Mouse (Mus musculus) adrenal gland, postnatal 36 days (tissue): ENCODE data around the gene Pard6b. TPM values are rescaled to one million over a fixed set of nuclear protein-coding genes. Genes with fewer than 3 reads are reported as not detected.

Experiments used
- DNase-seq, 2 experiments: peaks; one replicate each; pipeline ENCODE4 v3.0.0; 2021; ENCODE audit warnings: mixed read lengths in 1 of 2
- total RNA-seq, 2 experiments: library from RNA; stranded (reverse); gene quantifications; 2 replicates each; pipeline ENCODE4 v1.2.3; 2021

The Pard6b gene
- total RNA-seq, 2 experiments from 2014 or later: 0.99 to 1.3 TPM

DNA sequence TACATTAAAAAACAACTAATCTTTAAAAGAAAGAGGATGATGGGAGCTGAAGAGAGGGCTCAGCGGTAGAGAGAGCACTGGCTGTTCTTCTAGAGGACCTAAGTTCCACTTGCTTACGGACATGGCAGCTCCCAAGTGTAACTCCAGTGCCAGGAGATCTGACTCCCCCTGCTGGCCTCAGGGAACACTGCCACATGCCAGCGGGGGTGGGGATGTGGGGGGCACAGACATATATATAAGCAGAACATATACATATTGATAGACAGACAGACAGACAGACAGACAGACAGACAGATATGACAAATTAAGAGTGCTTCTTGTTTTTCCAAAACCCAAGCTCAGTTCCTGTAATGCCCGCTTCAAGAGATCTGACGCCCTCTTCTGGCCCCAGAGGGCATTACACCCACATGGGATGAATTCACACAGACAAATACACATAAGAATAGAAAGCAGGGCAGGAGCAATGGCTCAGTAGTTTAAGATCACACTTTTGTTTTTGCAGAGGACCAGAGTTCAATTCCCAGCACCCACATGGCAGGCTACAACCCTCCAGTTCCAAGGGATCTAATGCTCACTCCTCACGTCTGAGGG, 21.5 kb upstream of the Pard6b start:
- no peak for DNase-seq

DNA sequence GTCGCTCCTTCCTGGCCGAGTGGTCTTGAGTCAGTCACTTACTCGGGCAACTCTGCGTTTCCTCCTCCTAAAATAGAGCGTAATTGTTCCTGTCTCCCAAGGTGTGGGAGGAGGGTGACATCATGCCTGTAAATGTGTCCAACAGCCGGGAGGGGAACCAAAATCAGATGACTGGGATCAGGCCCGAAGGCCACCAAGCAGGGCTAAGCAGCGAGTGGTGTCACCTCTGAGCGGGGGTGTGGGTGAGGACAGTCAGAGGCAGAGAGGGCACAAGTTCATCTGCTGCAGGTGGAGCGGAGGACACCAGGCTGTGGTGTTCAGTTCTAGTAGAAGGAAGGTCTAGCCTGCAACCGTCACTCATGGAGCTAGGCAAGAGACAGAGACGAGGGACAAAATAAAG, 17.1 kb upstream of the Pard6b start:
- DNase-seq: no peak

DNA sequence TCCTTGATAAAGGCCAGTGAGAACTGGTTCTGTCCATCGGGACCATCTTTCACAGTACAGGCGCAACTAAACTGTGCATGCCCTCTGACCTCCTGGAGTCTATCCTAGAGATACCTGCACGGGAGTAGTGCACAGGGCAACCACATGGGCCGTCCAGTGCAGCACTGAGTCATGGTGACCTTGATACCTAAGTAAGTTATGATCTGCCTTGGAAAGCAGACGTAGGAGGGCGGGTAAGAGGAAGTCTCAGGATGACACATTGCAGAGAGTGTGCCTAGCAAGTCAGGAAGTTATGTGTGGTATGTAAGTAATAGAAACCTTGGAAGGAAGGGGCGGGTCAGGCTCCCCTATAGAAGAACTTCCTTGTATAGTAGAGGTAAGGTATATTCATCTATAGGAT, 15.3 kb upstream of the Pard6b start:
- peak; percentile 59 to 64 for DNase-seq

GRCm38 (mm10) chr2:168066783-168067182, 14.0 kb upstream of the Pard6b start:
- no peak for DNase-seq

DNA sequence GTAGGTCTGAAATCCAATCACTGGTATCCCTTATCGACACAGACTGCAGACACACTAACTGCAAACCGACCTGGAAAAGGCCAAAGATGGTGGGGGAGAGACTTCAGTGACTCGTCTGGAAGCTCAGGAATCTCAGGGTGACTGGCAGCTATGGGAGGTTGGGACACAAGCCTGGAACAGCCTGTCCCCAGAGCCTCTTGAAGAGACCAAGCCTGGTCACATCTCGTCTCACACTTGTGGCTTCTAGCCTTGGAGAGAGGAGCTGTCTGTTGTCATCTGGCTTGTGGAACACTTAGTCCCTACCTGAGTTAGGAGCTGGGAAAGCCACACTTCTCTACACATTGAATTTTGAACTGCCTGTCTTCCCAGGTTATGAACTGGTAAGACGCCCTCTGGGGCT, 10.4 kb upstream of the Pard6b start:
- DNase-seq: no peak

DNA sequence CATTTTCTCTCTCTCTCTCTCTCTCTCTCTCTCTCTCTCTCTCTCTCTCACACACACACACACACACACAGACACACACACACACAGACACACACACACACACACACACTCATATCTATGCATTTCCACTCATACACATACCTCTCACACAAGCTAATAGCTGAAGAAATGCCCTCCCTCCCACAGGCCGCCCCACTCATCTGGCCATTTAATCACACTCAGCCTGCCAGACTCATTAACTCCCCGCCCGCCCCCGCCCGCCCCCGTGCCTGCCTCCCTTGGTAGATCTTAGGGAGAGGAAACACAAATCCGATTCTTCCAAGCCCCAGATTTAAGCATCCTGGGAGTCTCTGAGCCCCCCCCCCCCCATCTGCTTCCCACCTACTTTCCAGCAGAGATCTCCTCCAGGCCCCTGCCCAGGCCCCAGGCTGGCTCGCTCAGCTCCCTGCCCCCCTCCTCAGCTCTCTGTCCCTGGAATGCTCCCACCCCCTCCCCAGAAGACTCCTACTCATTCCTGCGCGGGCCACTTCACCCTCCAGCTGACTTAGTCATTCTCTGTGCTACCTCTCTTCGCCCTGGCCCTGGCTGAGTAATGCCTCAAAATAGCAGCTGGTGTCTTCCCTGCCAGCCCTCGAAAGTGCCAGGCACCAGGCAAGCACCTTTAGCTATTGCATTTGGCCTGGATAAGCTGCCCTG, 8.2 kb upstream of the Pard6b start:
- DNase-seq: peak; percentile 41 to 48

DNA sequence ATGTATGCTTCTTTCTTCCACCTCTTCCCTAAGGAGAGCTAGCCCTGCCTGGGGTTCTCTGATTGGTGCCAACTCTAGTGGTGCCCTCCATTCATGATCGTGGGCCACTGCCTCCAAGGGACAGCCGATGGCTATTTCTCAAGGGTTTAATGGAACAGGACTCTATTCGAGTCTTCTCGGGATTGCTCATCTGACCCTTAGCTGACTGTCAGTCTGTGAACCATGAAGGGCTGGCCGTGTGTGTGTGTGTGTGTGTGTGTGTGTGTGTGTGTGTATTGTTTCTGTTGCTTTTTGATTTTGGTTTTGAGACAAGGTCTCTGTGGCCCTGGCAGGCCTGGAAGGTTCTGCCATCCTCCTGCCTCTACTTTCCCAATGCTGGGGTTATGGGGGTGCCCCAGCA, 7.1 kb upstream of the Pard6b start:
- DNase-seq: no peak

GRCm38 (mm10) chr2:168074457-168074856, 6.3 kb upstream of the Pard6b start:
- DNase-seq: no peak

- no peak for DNase-seq
Measured at GRCm38 (mm10) chr2:168076840-168077576, 3.8 kb upstream of the Pard6b start.

DNA sequence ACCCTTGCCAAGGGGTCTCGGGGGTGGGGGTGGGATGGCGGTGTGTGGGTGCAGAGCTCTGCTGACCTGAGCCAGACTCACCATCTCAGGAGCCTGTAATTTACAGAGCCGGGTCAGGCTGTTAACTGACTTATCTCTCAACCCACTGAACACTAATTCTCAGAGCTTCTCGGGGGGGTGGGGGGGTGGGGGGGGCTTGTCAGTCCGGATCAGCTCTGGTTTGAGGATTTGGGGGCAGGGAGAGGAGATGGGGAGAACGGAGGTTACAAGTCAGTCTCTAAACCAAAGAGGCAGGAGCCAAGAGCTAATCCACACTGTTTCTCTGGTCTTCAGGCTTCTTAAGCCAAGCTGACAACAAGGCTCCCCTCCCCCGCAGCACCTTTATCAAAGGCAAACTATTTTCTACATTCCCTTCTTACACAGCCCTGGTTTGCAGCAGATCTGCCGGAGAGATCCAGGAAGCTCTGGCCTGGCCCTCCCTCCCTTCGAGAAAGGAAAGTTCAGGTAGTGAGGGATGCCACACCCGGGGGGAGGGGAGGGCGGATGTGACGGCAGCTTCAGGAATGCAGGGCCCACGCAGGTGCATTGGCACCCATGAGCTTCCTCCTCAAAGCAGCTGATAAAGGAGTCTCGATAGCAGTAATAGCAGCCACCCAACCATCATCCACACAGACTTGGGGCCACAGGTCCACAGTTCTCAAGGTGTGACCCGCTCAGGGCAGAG, 2.5 kb upstream of the Pard6b start:
- no peak for DNase-seq

DNA sequence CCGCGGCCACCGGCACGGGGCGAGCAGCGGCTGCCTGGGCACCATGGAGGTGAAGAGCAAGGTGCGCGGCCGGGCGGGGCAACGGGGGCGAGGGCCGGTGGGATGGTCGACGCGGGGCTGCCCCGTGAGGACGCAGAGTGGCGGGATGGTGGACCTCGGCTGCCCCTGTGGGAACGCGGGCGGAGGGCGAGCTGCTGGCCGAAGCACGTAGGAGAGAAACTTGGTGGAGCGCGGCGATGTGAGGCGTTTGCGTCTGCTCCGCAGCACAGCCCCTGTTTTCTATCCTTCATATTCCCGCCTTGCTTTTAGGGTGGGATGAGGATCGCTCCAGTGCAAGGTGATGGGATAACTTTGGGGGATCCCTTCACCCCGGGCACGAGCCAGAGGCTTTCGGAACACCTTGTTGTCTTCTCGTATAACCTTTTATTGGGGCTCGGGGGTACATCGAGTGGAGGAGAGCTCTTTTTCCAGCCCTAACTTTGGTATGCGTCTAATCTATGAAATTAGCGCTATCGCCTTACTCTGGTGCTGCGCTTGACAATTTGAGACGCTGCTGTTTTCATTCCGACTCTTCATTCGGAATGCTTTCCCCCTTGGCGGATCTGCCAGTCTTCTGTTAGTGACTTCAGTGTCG, 612 bp downstream of the Pard6b start:
- DNase-seq: peak in 1 of 2 experiments; percentile 18

DNA sequence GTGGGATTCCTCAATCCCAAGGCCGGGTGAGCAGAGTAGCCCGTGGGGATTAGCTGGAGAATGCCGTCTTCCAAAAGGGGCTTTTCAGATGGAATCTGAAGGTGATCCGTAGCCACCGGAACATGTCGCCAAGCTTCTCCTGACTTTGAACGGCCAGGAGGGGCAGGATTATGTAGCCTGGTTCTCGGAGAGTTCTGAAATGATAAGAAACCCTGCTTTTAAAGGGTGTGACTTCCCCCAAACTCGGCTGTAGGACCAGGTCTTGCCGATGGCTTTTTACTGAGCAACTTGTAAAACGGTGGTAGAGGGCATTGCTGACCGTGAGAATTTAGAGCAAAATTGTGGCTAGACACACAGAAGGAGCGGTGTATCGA, 1.1 kb downstream of the Pard6b start:
- no peak for DNase-seq

- DNase-seq: no peak
Measured at GRCm38 (mm10) chr2:168083593-168083992, 2.8 kb downstream of the Pard6b start.

GRCm38 (mm10) chr2:168084228-168084627, 3.4 kb downstream of the Pard6b start:
- DNase-seq: no peak

DNA sequence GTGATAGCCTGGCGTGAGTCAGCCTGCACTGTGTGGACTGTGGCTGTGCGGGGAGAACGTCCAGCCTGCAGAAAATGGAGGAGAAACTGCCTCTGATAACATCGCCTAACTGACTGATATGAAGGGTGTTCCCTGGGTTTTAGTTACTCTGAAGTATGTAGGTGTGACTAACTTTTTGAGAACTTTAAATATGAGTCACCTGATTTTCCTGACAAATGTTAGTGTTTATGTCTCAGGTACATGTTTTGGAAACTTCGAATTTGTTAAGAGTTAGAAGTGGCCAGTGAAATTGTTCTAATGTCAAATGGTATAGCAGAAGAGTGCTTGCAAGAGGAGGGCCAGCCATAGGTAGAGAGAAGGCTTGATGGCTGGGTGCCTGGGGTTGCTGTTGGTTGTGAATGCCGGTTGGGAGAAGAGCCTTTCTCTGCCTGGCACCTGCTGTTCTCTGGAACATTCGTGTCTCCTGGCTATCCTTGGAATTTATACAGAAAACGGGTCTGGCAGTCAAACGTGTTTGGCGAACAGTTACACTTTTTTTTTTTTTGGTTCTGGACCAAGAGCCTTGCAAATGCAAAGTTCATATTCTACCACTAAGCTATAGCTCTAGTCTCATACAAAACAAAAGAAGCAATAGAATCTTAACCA, 4.9 kb downstream of the Pard6b start:
- DNase-seq: no peak

- no peak for DNase-seq
Measured at GRCm38 (mm10) chr2:168086318-168086717, 5.5 kb downstream of the Pard6b start.

- no peak for DNase-seq
Measured at GRCm38 (mm10) chr2:168086839-168087238, 6.0 kb downstream of the Pard6b start.

DNA sequence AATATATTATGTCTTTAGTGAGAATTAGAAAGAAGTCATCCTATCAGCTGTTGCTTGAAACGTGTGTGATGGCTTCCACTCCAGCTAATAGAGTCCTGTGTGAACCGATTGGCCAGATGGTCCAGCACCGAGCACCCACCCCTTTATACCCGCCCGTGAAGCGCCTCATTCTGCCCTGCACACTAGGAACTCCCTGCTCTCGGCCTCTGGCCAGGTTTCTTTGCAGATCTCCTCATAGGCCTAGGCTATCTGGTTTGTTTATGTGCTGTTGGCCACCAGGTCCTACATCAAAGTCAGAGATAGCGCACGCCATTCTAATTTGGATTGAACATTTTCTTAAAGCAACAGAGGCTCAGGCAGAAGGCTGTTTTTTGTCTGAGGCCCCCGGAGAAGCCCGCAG, 10.8 kb downstream of the Pard6b start:
- DNase-seq: no peak

DNA sequence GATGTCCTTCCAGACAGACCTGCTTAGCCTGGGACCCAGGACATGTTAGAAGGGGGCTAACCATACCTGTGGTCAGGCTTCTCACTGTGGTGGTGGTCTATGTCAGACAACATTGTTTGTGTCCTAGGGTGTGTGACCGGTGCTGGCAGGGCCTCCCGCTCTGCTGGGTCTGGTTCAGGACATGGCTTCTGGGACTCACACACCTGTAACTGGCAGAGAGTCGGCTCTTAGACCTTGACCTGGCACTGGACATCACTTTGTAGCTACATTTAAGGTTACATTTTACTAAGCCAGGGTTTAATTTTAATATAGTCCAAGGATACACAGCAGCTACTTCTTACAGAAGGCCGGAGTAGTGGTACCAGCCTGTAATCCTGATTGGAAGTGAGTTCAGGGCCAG, 12.3 kb downstream of the Pard6b start:
- DNase-seq: no peak

- DNase-seq: no peak
Measured at GRCm38 (mm10) chr2:168095077-168095476, 14.3 kb downstream of the Pard6b start.

DNA sequence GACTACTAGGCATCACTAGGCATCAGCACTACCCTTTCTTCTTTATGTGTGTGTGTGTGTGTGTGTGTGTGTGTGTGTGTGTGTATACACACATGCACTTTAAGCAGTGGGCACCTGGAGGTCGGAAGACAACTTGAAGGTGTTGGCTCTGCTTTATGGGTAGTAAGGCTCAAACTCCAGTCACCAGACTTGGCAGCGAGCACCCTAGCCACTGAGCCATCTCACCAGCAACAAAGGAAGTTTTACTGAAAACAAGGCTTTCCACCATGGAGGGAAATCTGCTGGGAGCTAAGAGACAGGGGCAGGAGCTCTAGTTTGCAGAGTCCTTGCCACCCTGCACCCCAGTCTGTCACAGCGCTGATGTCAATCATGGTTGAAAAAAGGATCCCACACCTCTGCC, 15.7 kb downstream of the Pard6b start:
- DNase-seq: no peak

DNA sequence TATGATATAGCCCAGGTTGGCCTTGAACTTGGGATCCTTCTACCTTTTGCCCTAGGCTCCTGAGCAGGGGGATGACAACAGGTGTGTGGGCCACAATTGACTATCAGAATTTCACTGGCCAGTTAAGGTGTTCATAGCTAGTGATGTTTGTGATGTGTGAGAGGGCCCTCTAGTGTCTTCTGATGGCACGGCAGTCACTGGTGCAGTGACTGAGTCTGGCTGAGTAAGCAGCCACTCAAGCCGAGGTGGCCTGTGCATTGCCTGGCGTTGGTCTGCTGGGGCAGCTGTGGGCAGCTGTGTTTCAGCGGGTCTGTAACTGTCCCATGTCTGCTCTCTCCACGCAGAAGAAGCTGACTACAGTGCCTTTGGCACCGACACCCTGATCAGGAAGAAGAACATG, 17.2 kb downstream of the Pard6b start:
- DNase-seq: peak; percentile 64 to 65
